Mouse (Mus musculus): ENCODE data around the gene Zfp27. TPM values are rescaled to one million over a fixed set of nuclear protein-coding genes. Genes with fewer than 3 reads are reported as not detected.
A peak's percentile ranks its signal among the peaks of the same experiment; 100 is the strongest.

Zfp27 gene
- polyA plus RNA-seq, 1 experiment from 2014 or later = 17.5 TPM

DNA sequence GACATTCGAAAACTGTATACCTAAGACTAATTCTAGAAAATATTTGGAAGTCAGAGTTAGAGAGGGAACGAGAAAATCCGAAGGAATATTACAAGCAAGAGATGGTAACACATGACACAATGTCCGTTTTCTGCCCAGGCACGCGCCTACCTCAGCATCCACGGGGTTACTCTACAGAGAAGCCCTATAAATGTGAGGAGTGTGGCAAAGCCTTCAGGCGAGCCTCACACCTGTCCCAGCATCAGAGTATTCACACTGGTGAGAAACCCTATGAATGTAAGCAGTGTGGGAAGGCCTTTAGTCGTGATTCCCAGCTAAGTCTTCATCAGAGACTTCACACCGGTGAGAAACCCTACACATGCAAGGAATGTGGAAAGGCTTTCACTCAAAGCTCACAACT is 32.1 kb downstream of the Zfp27 start:
- no peaks in the 10 kb centered on the region for H3K4me1 ChIP-seq (ENCODE audit: control insufficient read depth, insufficient read depth, low read length)
- no peak for DNase-seq
- ATAC-seq (ENCODE audit: low FRiP score, low TSS enrichment) = no peak
- H3K4me3 ChIP-seq (replicated peaks; ENCODE audit: low read depth, low read length) = no peak overlapping the region
- no peak overlapping the region for H3K9ac ChIP-seq (replicated peaks; ENCODE audit: low read length)
- H3K27ac ChIP-seq (replicated peaks; ENCODE audit: low read depth, low read length) = no peak overlapping the region
- H3K27me3 ChIP-seq (ENCODE audit: control insufficient read depth, insufficient read depth, low read length) = no peaks in the 10 kb centered on the region
- peaks cover 44% of the 10 kb centered on the region for H3K36me3 ChIP-seq (ENCODE audit: control insufficient read depth, insufficient read depth, low read length)
- H3K4me2 ChIP-seq (ENCODE audit: low read length) = no peak overlapping the region
- WGBS = 93% methylated on average over 10 of the region's 10 CpGs
- H3K9me3 ChIP-seq (ENCODE audit: control insufficient read depth, low read length) = peaks cover 26% of the 10 kb centered on the region

DNA sequence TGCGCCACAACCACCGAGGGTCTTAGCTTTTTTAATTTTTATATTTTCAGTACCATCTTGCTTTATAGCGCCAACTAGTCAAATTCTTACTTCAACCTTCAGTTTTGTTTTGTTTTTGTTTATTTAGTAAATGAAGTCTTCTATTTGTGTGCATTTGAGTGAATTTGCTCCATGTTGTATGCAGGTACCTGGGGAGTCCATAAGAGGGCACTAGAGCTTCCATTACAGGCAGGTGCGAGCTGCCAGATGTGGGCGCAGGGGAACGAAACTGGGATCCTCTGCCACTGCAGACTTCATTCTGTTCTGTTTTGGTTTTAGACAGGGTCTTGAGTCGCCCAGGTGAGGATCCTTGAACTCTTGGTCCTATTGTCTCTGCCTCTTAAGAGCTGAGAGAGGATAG is 44.7 kb downstream of the Zfp27 start:
- Histone ChIP-seq H3K27me3 (ENCODE audit: control insufficient read depth, insufficient read depth, low read length) (no peaks in the 10 kb centered on the region), H3K36me3 (ENCODE audit: control insufficient read depth, insufficient read depth, low read length) (peaks cover 5% of the 10 kb centered on the region; the same call in 1 of the 2 replicates), H3K9ac (replicated peaks; ENCODE audit: low read length) (no peak overlapping the region), H3K9me3 (ENCODE audit: control insufficient read depth, low read length) (no peaks in the 10 kb centered on the region), H3K27ac (replicated peaks; ENCODE audit: low read depth, low read length) (no peak overlapping the region), H3K4me1 (ENCODE audit: control insufficient read depth, insufficient read depth, low read length) (peaks cover 10% of the 10 kb centered on the region), H3K4me3 (replicated peaks; ENCODE audit: low read depth, low read length) (no peak overlapping the region), H3K4me2 (ENCODE audit: low read length) (no peak overlapping the region)
- WGBS = 88% methylated on average over 7 of the region's 7 CpGs
- ATAC-seq (ENCODE audit: low FRiP score, low TSS enrichment) = no peak
- no peak for DNase-seq

DNA sequence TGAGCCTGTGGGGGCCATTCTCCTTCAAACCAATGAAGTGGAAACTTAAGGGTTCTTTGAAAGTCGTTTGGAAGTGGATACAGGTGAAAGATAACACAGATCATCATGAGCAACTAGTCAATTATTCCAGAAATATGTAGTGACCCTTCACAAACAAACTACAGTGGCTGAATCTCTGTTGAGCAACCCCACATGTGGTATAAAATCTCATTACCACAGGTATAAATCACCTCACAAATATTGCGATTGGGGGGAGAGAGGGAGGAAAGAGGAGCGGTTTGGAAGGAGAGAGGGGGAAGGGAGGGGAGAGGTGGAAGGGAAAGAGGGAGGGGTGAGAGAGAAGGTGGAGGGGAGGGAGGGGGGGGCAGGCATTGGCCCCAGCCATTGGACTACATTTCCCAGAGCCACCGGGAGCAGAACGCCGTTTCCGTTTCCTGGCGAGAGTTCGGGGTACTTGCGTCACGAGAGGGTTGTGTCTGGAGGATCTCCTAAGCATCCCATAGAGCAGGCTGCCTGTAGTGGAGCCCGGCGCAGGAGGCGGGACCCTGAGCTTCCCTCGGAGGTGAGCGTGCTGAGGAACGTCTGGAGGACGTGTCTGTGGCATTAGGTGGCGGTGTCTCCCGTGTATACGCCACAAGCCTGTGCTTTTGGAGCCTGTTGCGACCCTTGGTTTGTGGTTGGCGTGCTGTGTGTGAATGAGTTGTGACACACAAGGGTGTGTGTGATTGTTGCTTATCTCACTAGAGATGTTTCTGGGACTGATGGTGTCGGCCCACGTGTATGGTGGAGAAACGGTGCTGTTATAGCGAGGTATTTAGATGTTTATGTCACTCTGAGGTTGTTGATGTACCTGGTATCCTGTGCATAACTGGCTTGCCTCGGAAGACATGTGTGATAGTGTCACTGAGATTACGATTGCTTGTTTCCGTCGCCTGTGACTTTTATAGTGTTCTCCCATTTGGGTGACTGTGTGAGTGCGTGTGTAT is 46.5 kb downstream of the Zfp27 start, which contains the start of gene Zfp420:
Gene Zfp420, plus strand, starts transcription at position 448 of the 986 bp plus-strand sequence.
- peak within 1 kb of the TSS; percentile 67 for H3K9ac ChIP-seq (replicated peaks; ENCODE audit: low read length)
- peaks cover 10% of the 10 kb centered on the region for H3K4me1 ChIP-seq (ENCODE audit: control insufficient read depth, insufficient read depth, low read length)
- DNase-seq (peak; percentile 96), ATAC-seq (ENCODE audit: low FRiP score, low TSS enrichment) (peak; percentile 98)
- H3K9me3 ChIP-seq (ENCODE audit: control insufficient read depth, low read length) = no peaks in the 10 kb centered on the region
- 5% methylated on average over 32 of the region's 32 CpGs for WGBS
- peak within 1 kb of the TSS; percentile 60 for H3K27ac ChIP-seq (replicated peaks; ENCODE audit: low read depth, low read length)
- no peaks in the 10 kb centered on the region for H3K27me3 ChIP-seq (ENCODE audit: control insufficient read depth, insufficient read depth, low read length)
- H3K4me3 ChIP-seq (replicated peaks; ENCODE audit: low read depth, low read length) = peak within 1 kb of the TSS; percentile 54
- peaks cover 5% of the 10 kb centered on the region; the same call in 1 of the 2 replicates for H3K36me3 ChIP-seq (ENCODE audit: control insufficient read depth, insufficient read depth, low read length)
- peak within 1 kb of the TSS; percentile 77 for H3K4me2 ChIP-seq (ENCODE audit: low read length)

DNA sequence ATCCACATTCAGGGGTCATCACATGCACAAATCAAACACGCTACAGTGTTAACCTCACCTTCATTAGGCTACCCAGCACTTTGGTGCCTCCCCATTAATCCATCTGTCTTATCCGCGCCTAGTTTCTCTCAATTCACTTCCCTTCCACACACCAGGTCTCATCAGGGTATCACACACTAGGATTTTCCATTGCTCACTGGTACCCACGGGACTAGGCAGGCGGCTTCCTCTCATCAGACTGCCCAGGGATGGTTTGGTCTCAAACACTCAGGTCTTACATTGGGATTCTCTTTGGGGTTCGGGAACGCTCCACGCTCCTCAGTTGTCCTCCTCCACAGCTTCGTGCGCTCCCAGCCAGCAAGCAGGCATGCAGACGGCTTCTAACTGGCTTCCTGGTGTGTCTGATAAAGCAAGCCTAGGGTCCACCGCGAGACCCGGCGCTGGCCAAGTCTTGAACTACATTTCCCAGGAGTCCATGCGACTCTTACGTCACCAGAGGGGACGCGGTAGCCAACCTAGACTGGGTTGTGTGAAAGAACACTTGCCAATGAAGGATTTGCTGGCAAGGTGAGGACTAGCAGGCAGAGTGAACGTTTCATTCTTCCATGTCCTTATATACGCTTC is 53.0 kb downstream of the Zfp27 start, which contains the start of gene Zfp940:
Gene Zfp940, minus strand, starts transcription at position 451 of the 624 bp plus-strand sequence.
- peaks cover 4% of the 10 kb centered on the region for H3K4me1 ChIP-seq (ENCODE audit: control insufficient read depth, insufficient read depth, low read length)
- peak within 1 kb of the TSS; percentile 77 for H3K27ac ChIP-seq (replicated peaks; ENCODE audit: low read depth, low read length)
- H3K36me3 ChIP-seq (ENCODE audit: control insufficient read depth, insufficient read depth, low read length) = peaks cover 9% of the 10 kb centered on the region; the same call in 1 of the 2 replicates
- no peaks in the 10 kb centered on the region for H3K9me3 ChIP-seq (ENCODE audit: control insufficient read depth, low read length)
- DNase-seq (peak; percentile 97), ATAC-seq (ENCODE audit: low FRiP score, low TSS enrichment) (peak; percentile 98)
- no peaks in the 10 kb centered on the region for H3K27me3 ChIP-seq (ENCODE audit: control insufficient read depth, insufficient read depth, low read length)
- peak within 1 kb of the TSS; percentile 72 for H3K9ac ChIP-seq (replicated peaks; ENCODE audit: low read length)
- WGBS = under 1% methylated on average over 21 of the region's 21 CpGs
- H3K4me2 ChIP-seq (ENCODE audit: low read length) = peak within 1 kb of the TSS; percentile 84
- peak within 1 kb of the TSS; percentile 54 for H3K4me3 ChIP-seq (replicated peaks; ENCODE audit: low read depth, low read length)

DNA sequence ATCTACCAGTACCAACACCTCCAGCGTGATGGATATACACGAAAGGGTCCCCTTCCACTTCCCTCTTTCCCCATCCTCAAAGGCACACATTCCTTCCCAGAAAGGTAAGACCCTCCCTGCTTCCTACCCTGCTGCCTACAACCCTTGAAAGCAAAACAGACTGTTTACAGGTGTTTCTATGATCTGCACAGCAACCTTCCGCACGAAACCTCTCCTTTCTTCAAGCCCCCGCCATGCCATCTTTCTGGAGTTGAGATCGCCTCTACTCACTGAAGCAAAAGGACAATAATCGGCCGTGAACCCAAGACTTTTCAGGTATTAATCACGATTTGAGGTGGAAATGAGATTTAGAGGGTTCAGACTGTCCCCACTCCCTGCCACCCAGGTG is 53.5 kb downstream of the Zfp27 start:
- ATAC-seq (ENCODE audit: low FRiP score, low TSS enrichment) (no peak), DNase-seq (no peak)
- peak overlapping the region; percentile 72 for H3K9ac ChIP-seq (replicated peaks; ENCODE audit: low read length)
- H3K9me3 ChIP-seq (ENCODE audit: control insufficient read depth, low read length) = no peaks in the 10 kb centered on the region
- 62% methylated on average over 9 of the region's 9 CpGs for WGBS
- peak overlapping the region; percentile 84 for H3K4me2 ChIP-seq (ENCODE audit: low read length)
- no peaks in the 10 kb centered on the region for H3K27me3 ChIP-seq (ENCODE audit: control insufficient read depth, insufficient read depth, low read length)
- peaks cover 4% of the 10 kb centered on the region for H3K4me1 ChIP-seq (ENCODE audit: control insufficient read depth, insufficient read depth, low read length)
- H3K4me3 ChIP-seq (replicated peaks; ENCODE audit: low read depth, low read length) = peak overlapping the region; percentile 54
- 0 out of 2 replicates have a peak overlapping the region, but pooled peaks have one; percentile 77 for H3K27ac ChIP-seq (replicated peaks; ENCODE audit: low read depth, low read length)
- peaks cover 9% of the 10 kb centered on the region; the same call in 1 of the 2 replicates for H3K36me3 ChIP-seq (ENCODE audit: control insufficient read depth, insufficient read depth, low read length)

DNA sequence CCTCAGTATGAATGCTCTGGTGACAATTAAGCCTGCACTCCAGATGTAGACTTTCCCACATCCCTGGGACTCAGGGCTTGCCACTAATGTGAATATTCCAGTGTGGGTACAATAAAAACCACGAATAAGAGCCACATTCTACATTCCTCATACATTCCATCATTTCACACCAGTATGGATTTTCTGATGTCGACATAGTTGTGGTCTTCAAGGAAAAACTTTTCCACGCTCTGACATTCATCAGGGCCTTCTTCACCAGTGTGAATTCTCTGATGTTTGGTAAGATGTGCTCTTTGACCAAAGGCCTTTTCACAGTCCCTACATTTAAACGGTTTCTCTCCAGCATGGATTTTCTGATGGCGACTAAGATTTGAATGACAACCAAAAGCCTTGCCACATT is 61.8 kb downstream of the Zfp27 start:
- DNase-seq (no peak), ATAC-seq (ENCODE audit: low FRiP score, low TSS enrichment) (no peak)
- Histone ChIP-seq H3K4me3 (replicated peaks; ENCODE audit: low read depth, low read length) (no peak overlapping the region), H3K27ac (replicated peaks; ENCODE audit: low read depth, low read length) (no peak overlapping the region), H3K4me1 (ENCODE audit: control insufficient read depth, insufficient read depth, low read length) (no peaks in the 10 kb centered on the region), H3K36me3 (ENCODE audit: control insufficient read depth, insufficient read depth, low read length) (peaks cover 54% of the 10 kb centered on the region), H3K4me2 (ENCODE audit: low read length) (no peak overlapping the region), H3K9me3 (ENCODE audit: control insufficient read depth, low read length) (no peaks in the 10 kb centered on the region), H3K9ac (replicated peaks; ENCODE audit: low read length) (no peak overlapping the region), H3K27me3 (ENCODE audit: control insufficient read depth, insufficient read depth, low read length) (no peaks in the 10 kb centered on the region)
- WGBS = 91% methylated on average over 5 of the region's 5 CpGs

Small RNA genes within 50 kb of the gene (microRNA-seq; reads per million reads assigned to microRNA genes)
- 0.59 reads per million for gene Mir7668

Other genes starting within 250 kb of the Zfp27 start
- 0.55 and 0.77 TPM in 2 replicates for gene Catsperg2, start 179.5 kb downstream of the Zfp27 start, polyA plus RNA-seq (2014; fragmentation: Nextera tagmentation; extraction: Ambion mirVana)
- 20.0 and 21.0 TPM in 2 replicates for gene Zfp84, start 138.0 kb downstream of the Zfp27 start, polyA plus RNA-seq (2014; fragmentation: Nextera tagmentation; extraction: Ambion mirVana)
- gene Zfp30, start 122.6 kb downstream of the Zfp27 start, polyA plus RNA-seq (2014; fragmentation: Nextera tagmentation; extraction: Ambion mirVana) = 16.0 and 16.2 TPM in 2 replicates
- gene Zfp790, start 90.5 kb downstream of the Zfp27 start, polyA plus RNA-seq (2014; fragmentation: Nextera tagmentation; extraction: Ambion mirVana) = 20.6 and 35.1 TPM in 2 replicates
- 13.7 and 16.5 TPM in 2 replicates for gene Zfp940, start 52.9 kb downstream of the Zfp27 start, polyA plus RNA-seq (2014; fragmentation: Nextera tagmentation; extraction: Ambion mirVana)
- 23.9 and 25.4 TPM in 2 replicates for gene Zfp420, start 46.6 kb downstream of the Zfp27 start, polyA plus RNA-seq (2014; fragmentation: Nextera tagmentation; extraction: Ambion mirVana)
- gene Zfp383, start 1.7 kb upstream of the Zfp27 start, polyA plus RNA-seq (2014; fragmentation: Nextera tagmentation; extraction: Ambion mirVana) = 7.0 and 12.3 TPM in 2 replicates
- gene Zfp74, start 47.5 kb upstream of the Zfp27 start, polyA plus RNA-seq (2014; fragmentation: Nextera tagmentation; extraction: Ambion mirVana) = 16.3 and 22.1 TPM in 2 replicates
- gene Zfp568, start 77.4 kb upstream of the Zfp27 start, polyA plus RNA-seq (2014; fragmentation: Nextera tagmentation; extraction: Ambion mirVana) = 3.3 and 5.5 TPM in 2 replicates
- gene Zfp14, start 144.8 kb upstream of the Zfp27 start, polyA plus RNA-seq (2014; fragmentation: Nextera tagmentation; extraction: Ambion mirVana) = 13.5 and 14.3 TPM in 2 replicates
- 11.3 and 11.6 TPM in 2 replicates for gene Zfp82, start 166.3 kb upstream of the Zfp27 start, polyA plus RNA-seq (2014; fragmentation: Nextera tagmentation; extraction: Ambion mirVana)
- gene Gm26920, start 183.8 kb upstream of the Zfp27 start, polyA plus RNA-seq (2014; fragmentation: Nextera tagmentation; extraction: Ambion mirVana) = 1.7 and 1.8 TPM in 2 replicates
- 17.5 and 21.1 TPM in 2 replicates for gene Zfp566, start 184.0 kb upstream of the Zfp27 start, polyA plus RNA-seq (2014; fragmentation: Nextera tagmentation; extraction: Ambion mirVana)
- 86.6 and 101 TPM in 2 replicates for gene Zfp260, start 188.2 kb upstream of the Zfp27 start, polyA plus RNA-seq (2014; fragmentation: Nextera tagmentation; extraction: Ambion mirVana)
- gene Zfp382, start 215.4 kb upstream of the Zfp27 start, polyA plus RNA-seq (2014; fragmentation: Nextera tagmentation; extraction: Ambion mirVana) = 10.7 and 11.7 TPM in 2 replicates